Mouse (Mus musculus) kidney, adult 2 months (tissue): ENCODE results near the gene Muc13.

Experiments used
- CTCF ChIP-seq: fragments of 200-500 bp; conservative IDR thresholded peaks from 2 replicates; pipeline ENCODE4 v1.5.1; 2011; ENCODE audit warnings: low read depth, mild to moderate bottlenecking, control low read depth, low read length, moderate library complexity, mixed read lengths; ENCODE audit not compliant: insufficient read depth, insufficient read length
- POLR2A ChIP-seq: fragments of 200-500 bp; IDR thresholded peaks from one replicate; pipeline ENCODE4 v1.6.1; 2011; ENCODE audit warnings: low read depth, low read length, control low read depth

- TF ChIP-seq POLR2A (no peak), CTCF (no peak)
Measured at GRCm38 (mm10) chr16:33747994-33748393, 45.8 kb upstream of the Muc13 start.
